Mouse (Mus musculus) embryonic fibroblast, embryonic 13.5 days (primary cell): ENCODE data around the gene Edc3.

ENCODE experiments used
- CTCF ChIP-seq: IDR thresholded peaks from 2 replicates; pipeline ENCODE4 v1.5.1; 2011; ENCODE audit warnings: mild to moderate bottlenecking, control low read depth, low read length, moderate library complexity, borderline replicate concordance; ENCODE audit not compliant: insufficient read depth
- POLR2A ChIP-seq: IDR thresholded peaks from 2 replicates; pipeline ENCODE4 v1.6.1; 2011; ENCODE audit warnings: low read depth, mild to moderate bottlenecking, control low read depth, low read length, moderate library complexity

DNA sequence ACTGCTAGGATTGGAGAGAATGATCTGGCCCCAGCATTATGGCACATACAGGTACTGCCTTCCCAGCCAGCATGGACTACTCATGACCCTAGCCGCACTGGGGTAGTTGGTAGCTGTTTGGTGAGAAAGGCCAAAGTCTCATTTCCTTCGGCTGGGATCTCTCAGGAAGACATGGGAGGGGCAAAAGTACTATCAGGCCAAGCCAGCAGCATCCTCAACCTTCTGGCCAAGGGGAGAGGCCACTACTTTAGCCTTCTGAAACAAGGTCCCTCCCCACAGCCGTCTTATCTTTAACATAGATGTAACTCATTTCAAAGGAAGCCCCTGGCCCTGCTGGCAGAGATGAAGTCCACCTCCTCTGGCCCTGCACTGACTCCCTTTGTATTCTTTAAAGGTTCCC lies 49.2 kb downstream of the Edc3 start:
- no peak for TF ChIP-seq CTCF
- no peak for TF ChIP-seq POLR2A
